Mouse (Mus musculus): ENCODE results near the gene Snrpc.

The Snrpc gene

GRCm38 (mm10) chr17:27819521-27819970 lies 18.4 kb upstream of the Snrpc start:
- no peak for DNase-seq (ENCODE audit: low spot score)

GRCm38 (mm10) chr17:27819971-27820567 lies 17.9 kb upstream of the Snrpc start:
- peak; percentile 28 for DNase-seq (ENCODE audit: low spot score)

GRCm38 (mm10) chr17:27820568-27821406 lies 17.2 kb upstream of the Snrpc start, which contains the start of gene D17Wsu92e:
Gene D17Wsu92e (minus strand): TSS chr17:27820648.
- peak; percentile 99 for DNase-seq (ENCODE audit: low spot score)

- no peak for DNase-seq (ENCODE audit: low spot score)
Observed at GRCm38 (mm10) chr17:27821407-27822338, 16.3 kb upstream of the Snrpc start.

GRCm38 (mm10) chr17:27823142-27823905 lies 14.6 kb upstream of the Snrpc start:
- DNase-seq (ENCODE audit: low spot score): no peak

- DNase-seq (ENCODE audit: low spot score): no peak
Observed at GRCm38 (mm10) chr17:27824941-27825340, 13.0 kb upstream of the Snrpc start.

- DNase-seq (ENCODE audit: low spot score): no peak
Observed at GRCm38 (mm10) chr17:27825539-27825938, 12.4 kb upstream of the Snrpc start.

GRCm38 (mm10) chr17:27825984-27826905 lies 11.7 kb upstream of the Snrpc start:
- peak; percentile 87 for DNase-seq (ENCODE audit: low spot score)

GRCm38 (mm10) chr17:27826908-27827383 lies 11.0 kb upstream of the Snrpc start:
- DNase-seq (ENCODE audit: low spot score): peak; percentile 78

- DNase-seq (ENCODE audit: low spot score): peak; percentile 53
Observed at GRCm38 (mm10) chr17:27827511-27827910, 10.4 kb upstream of the Snrpc start.

- DNase-seq (ENCODE audit: low spot score): no peak
Observed at GRCm38 (mm10) chr17:27830411-27830810, 7.5 kb upstream of the Snrpc start.

- DNase-seq (ENCODE audit: low spot score): peak; percentile 98
Observed at GRCm38 (mm10) chr17:27839469-27840252, 1.7 kb downstream of the Snrpc start.

- no peak for DNase-seq (ENCODE audit: low spot score)
Observed at GRCm38 (mm10) chr17:27848351-27848750, 10.4 kb downstream of the Snrpc start.

- no peak for DNase-seq (ENCODE audit: low spot score)
Observed at GRCm38 (mm10) chr17:27851076-27851475, 13.1 kb downstream of the Snrpc start.

GRCm38 (mm10) chr17:27856265-27856797 lies 18.4 kb downstream of the Snrpc start, which contains the start of gene Uhrf1bp1:
Gene Uhrf1bp1 (plus strand): TSS chr17:27856441.
- peak; percentile 90 for DNase-seq (ENCODE audit: low spot score)

- DNase-seq (ENCODE audit: low spot score): peak; percentile 75
Observed at GRCm38 (mm10) chr17:27856798-27857648, 19.1 kb downstream of the Snrpc start.

GRCm38 (mm10) chr17:27857649-27858475 lies 19.9 kb downstream of the Snrpc start:
- DNase-seq (ENCODE audit: low spot score): peak; percentile 3
